Mouse (Mus musculus) liver, postnatal 0 days (tissue): ENCODE results near the gene Rapgef5. TPM values are rescaled to one million over a fixed set of nuclear protein-coding genes. Genes with fewer than 3 reads are reported as not detected.

Source experiments
- ATAC-seq: fragments of 200-750 bp; cut with Nextera tagmentation; 2 replicates; pipeline ENCODE4 v1.8.0; 2017; ENCODE audit warnings: mild to moderate bottlenecking, moderate library complexity
- DNase-seq: peaks from one replicate; pipeline ENCODE4 v3.0.0-alpha.2; 2016
- H3K27ac ChIP-seq: fragments of 300-500 bp; sonication (generic); 2 replicates; pipeline ENCODE4 v1.5.1; 2014; ENCODE audit warnings: antibody characterized with exemption, moderate library complexity, mild to moderate bottlenecking, low read depth
- H3K27me3 ChIP-seq: fragments of 300-500 bp; sonication (generic); 2 replicates; pipeline ENCODE4 v1.6.1; 2014; ENCODE audit warnings: low read length, control low read depth, mixed read lengths; ENCODE audit not compliant: insufficient read depth
- H3K36me3 ChIP-seq: fragments of 300-500 bp; sonication (generic); replicated peaks from 2 replicates; pipeline ENCODE4 v1.6.1; 2014; ENCODE audit warnings: mild to moderate bottlenecking, control low read depth, low read length, moderate library complexity, mixed read lengths; ENCODE audit not compliant: insufficient read depth
- H3K4me1 ChIP-seq: fragments of 300-500 bp; sonication (generic); 2 replicates; pipeline ENCODE4 v1.6.1; 2014; ENCODE audit warnings: antibody characterized with exemption, mild to moderate bottlenecking, control low read depth; ENCODE audit not compliant: insufficient read depth
- H3K4me2 ChIP-seq: fragments of 300-500 bp; sonication (generic); 2 replicates; pipeline ENCODE4 v1.6.1; 2014; ENCODE audit warnings: low read depth, mild to moderate bottlenecking, low read length, moderate library complexity, mixed read lengths
- H3K4me3 ChIP-seq: fragments of 300-500 bp; sonication (generic); 2 replicates; pipeline ENCODE4 v1.5.1; 2014; ENCODE audit warnings: low read depth, low read length
- H3K9ac ChIP-seq: fragments of 300-500 bp; sonication (generic); replicated peaks from 2 replicates; pipeline ENCODE4 v1.6.1; 2014; ENCODE audit warnings: mild to moderate bottlenecking, moderate library complexity
- H3K9me3 ChIP-seq: fragments of 300-500 bp; sonication (generic); 2 replicates; pipeline ENCODE4 v1.6.1; 2016; ENCODE audit warnings: mild to moderate bottlenecking, control low read depth, low read length, mixed read lengths
- CTCF ChIP-seq: sonication (generic); IDR thresholded peaks from 2 replicates; pipeline ENCODE4 v1.5.1; 2016; ENCODE audit warnings: antibody characterized with exemption, low read depth
- EP300 ChIP-seq: IDR thresholded peaks from 2 replicates; pipeline ENCODE4 v1.6.1; 2016; ENCODE audit warnings: antibody characterized with exemption, low read depth, mild to moderate bottlenecking
- WGBS: fragments of 180-500 bp; shearing (Covaris S2); extraction: QIAGEN DNeasy Blood & Tissue Kit; methylation state at CpG from one replicate; pipeline ENCODE4 v1.1.7; 2014; ENCODE audit not compliant: insufficient replicate concordance; 5-methylcytosine and 5-hydroxymethylcytosine counted together
- polyA plus RNA-seq: library from polyadenylated mRNA; unstranded; fragments of >200 nt; fragmentation: Nextera tagmentation; extraction: Ambion mirVana; gene quantifications from 2 replicates; pipeline ENCODE4 v1.2.1, GENCODE M21; 2015

Rapgef5 gene
- polyA plus RNA-seq, 1 experiment from 2014 or later = 2.1 TPM

DNA sequence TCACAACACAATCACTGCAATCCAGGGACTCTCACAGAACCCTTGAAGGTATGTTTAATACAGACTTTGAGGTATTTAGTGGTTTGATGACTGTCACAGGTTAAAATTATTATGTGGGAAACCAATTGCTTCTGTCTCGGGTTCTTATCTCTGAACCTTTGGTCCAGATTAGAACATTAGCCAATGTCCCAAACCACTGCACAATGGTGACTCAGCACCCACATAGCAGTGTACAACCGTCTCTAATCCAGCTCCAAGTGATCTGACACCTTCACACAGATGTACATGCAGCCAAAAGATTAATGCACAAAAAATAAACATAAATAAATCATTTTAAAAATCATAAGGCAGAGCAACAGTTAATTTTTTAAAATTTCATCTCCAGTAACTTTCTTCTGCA, 11.1 kb upstream of the Rapgef5 start:
- Histone ChIP-seq H3K9me3 (no peaks in the 10 kb centered on the region), H3K9ac (no peak overlapping the region), H3K4me2 (no peak overlapping the region), H3K4me1 (no peaks in the 10 kb centered on the region), H3K27ac (no peak overlapping the region), H3K27me3 (no peaks in the 10 kb centered on the region), H3K4me3 (no peak overlapping the region), H3K36me3 (no peaks in the 10 kb centered on the region)
- 39% methylated on average over 2 of the region's 2 CpGs for WGBS
- ATAC-seq (no peak), DNase-seq (no peak)
- TF ChIP-seq CTCF = no peak
- no peak for TF ChIP-seq EP300

- Histone ChIP-seq H3K9ac (no peak overlapping the region), H3K27ac (no peak overlapping the region), H3K9me3 (no peaks in the 10 kb centered on the region), H3K27me3 (no peaks in the 10 kb centered on the region), H3K4me3 (no peak overlapping the region), H3K36me3 (no peaks in the 10 kb centered on the region), H3K4me1 (no peaks in the 10 kb centered on the region), H3K4me2 (no peak overlapping the region)
- TF ChIP-seq EP300 (no peak), CTCF (no peak)
- DNase-seq (no peak), ATAC-seq (no peak)
- WGBS = 22% methylated on average over 1 of the region's 1 CpGs
These were observed 8.5 kb upstream of the Rapgef5 start for GRCm38 (mm10) chr12:117507772-117508171.

DNA sequence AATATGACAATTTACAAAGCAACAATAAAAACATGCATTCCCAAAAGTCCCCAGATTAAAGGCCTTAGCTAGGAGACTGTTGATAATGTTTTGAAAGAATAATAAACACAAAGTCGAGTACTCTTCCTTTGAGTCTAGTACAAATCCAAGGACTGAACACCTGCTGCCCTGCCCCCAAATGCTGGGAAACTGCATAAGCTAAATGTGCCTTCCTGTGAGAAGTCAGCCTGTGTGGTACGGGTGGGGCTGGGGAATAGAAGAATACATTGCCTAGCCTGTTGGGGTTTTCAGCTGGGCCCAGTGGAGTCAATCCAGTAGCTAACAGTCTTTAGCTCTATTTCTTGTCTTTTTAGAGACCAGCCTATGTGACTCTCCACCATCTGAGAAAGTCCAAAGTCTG, 6.4 kb upstream of the Rapgef5 start:
- no peak overlapping the region for H3K27ac ChIP-seq
- no peaks in the 10 kb centered on the region for H3K4me1 ChIP-seq
- no peak for DNase-seq
- H3K9ac ChIP-seq = no peak overlapping the region
- no peak overlapping the region for H3K4me2 ChIP-seq
- H3K27me3 ChIP-seq = no peaks in the 10 kb centered on the region; the same call in 1 of the 2 replicates
- H3K36me3 ChIP-seq = no peaks in the 10 kb centered on the region
- no peaks in the 10 kb centered on the region for H3K9me3 ChIP-seq
- ATAC-seq = no peak
- 50% methylated on average over 2 of the region's 2 CpGs for WGBS
- H3K4me3 ChIP-seq = no peak overlapping the region
- TF ChIP-seq EP300 = no peak
- TF ChIP-seq CTCF = no peak

GRCm38 (mm10) chr12:117512468-117512867, 3.8 kb upstream of the Rapgef5 start:
- no peak for TF ChIP-seq EP300
- no peak for TF ChIP-seq CTCF
- Histone ChIP-seq H3K4me3 (no peak overlapping the region), H3K4me1 (no peaks in the 10 kb centered on the region), H3K27ac (no peak overlapping the region), H3K9ac (no peak overlapping the region), H3K4me2 (no peak overlapping the region), H3K36me3 (no peaks in the 10 kb centered on the region), H3K27me3 (no peaks in the 10 kb centered on the region; the same call in 1 of the 2 replicates), H3K9me3 (no peaks in the 10 kb centered on the region)
- no peak for DNase-seq
- no peak for ATAC-seq
- 82% methylated on average over 3 of the region's 3 CpGs for WGBS

DNA sequence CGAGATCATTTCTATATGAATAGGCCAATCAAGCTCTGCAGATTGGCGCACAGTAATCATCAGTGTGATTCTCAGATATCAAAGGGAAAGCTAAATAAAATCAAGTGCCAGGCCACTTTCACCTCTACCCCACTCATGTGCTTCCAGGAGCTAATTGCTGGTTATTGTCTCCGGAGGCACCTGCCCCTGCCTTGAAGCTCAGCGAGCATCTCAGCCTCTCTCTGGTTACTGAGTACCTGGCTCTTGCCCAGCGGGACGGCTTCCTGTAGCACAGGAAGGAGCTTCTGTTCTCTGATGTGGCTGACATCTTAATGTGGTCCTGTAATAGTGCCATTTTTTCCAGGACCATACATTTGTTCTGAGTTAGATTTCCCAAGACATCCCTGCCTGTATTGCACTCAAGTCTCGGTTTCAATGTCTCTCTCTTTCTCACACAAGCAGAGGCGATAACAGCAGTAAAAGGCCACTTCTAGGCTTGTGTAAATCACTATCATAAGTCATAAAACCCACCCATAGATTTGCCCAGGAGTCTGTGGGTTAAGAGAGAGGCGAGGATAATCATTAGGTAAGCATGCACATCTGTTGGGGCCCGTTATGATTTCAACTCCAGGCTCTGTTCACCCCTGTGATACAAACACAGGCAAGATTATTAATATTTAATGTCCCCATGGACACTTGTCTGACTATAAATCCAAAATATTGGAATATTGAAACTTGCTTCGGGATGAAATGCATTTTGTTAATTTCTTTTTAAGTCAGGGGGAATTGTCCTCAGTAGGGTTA, 2.9 kb upstream of the Rapgef5 start:
- 72% methylated on average over 11 of the region's 11 CpGs for WGBS
- no peaks in the 10 kb centered on the region; the same call in 1 of the 2 replicates for H3K27me3 ChIP-seq
- no peak for DNase-seq
- no peak overlapping the region for H3K4me3 ChIP-seq
- H3K4me2 ChIP-seq = no peak overlapping the region
- no peaks in the 10 kb centered on the region for H3K36me3 ChIP-seq
- no peaks in the 10 kb centered on the region for H3K4me1 ChIP-seq
- no peak overlapping the region for H3K9ac ChIP-seq
- no peak overlapping the region for H3K27ac ChIP-seq
- ATAC-seq = no peak
- H3K9me3 ChIP-seq = no peaks in the 10 kb centered on the region
- TF ChIP-seq CTCF (no peak), EP300 (no peak)

DNA sequence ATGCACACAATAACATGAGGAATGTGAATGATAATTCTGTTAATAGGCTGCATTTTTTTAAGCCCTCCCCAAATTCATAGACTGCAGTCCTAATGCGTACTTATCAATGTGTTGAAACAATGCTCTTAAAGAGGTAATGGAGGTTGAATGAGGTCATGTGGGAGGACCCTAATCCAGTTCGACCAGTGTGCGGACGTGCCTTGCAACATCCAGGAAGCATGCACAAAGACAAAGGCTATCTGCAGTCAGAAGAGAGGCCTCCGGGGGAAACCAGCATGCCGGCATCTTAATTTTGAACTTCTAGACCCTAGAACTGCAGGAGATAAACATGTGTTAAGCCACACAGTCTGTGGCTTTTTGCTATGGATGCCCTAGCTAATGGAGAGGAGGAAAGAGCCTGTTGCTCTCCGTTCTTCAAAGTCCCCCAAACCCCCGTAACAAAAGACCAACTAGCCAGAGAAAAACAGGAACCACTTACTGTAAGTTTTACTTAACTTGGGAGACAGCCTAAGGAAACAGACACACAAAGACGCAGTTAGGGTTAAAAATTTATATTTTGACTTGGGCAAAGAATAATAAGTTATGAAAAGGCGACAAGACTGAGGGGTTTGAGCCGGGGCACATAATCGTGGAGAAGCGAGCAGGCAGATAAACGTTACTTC, 1.1 kb downstream of the Rapgef5 start:
- TF ChIP-seq EP300 = no peak
- peak overlapping the region; percentile 35; the same call in 1 of the 2 replicates for H3K27ac ChIP-seq
- DNase-seq (peak; percentile 33), ATAC-seq (peak; percentile 58)
- WGBS = 39% methylated on average over 14 of the region's 14 CpGs
- no peaks in the 10 kb centered on the region for H3K9me3 ChIP-seq
- H3K4me3 ChIP-seq = no peak overlapping the region
- H3K4me1 ChIP-seq = no peaks in the 10 kb centered on the region
- peaks cover 6% of the 10 kb centered on the region; the same call in 1 of the 2 replicates for H3K27me3 ChIP-seq
- H3K9ac ChIP-seq = no peak overlapping the region
- peak overlapping the region; percentile 30; the same call in 1 of the 2 replicates for H3K4me2 ChIP-seq
- H3K36me3 ChIP-seq = no peaks in the 10 kb centered on the region
